Mouse (Mus musculus): ENCODE data around the gene Agbl4. TPM values are rescaled to one million over a fixed set of nuclear protein-coding genes. Genes with fewer than 3 reads are reported as not detected.

Gene Agbl4
- polyA plus RNA-seq, 1 experiment: 2.4 TPM

GRCm38 (mm10) chr4:111645117-111645830 lies 1247.8 kb downstream of the Agbl4 start:
- no peak for TF ChIP-seq CTCF (IDR thresholded peaks at IDR 0.05; ENCODE audit: borderline replicate concordance, extremely low read depth, insufficient read depth, insufficient read length)
- TF ChIP-seq POLR2A (IDR thresholded peaks at IDR 0.05; ENCODE audit: borderline replicate concordance, extremely low read depth, insufficient read depth, insufficient read length, poor library complexity, severe bottlenecking): no peak
- DNase-seq (ENCODE audit: low read depth): peak; percentile 80

- peak; percentile 76 for DNase-seq (ENCODE audit: low read depth)
- TF ChIP-seq CTCF (IDR thresholded peaks at IDR 0.05; ENCODE audit: borderline replicate concordance, extremely low read depth, insufficient read depth, insufficient read length) (peak; percentile 72; the same call in 1 of the 2 replicates), POLR2A (IDR thresholded peaks at IDR 0.05; ENCODE audit: borderline replicate concordance, extremely low read depth, insufficient read depth, insufficient read length, poor library complexity, severe bottlenecking) (no peak)
These were observed 1248.3 kb downstream of the Agbl4 start for GRCm38 (mm10) chr4:111645831-111646166.

GRCm38 (mm10) chr4:111653451-111653850 lies 1256.0 kb downstream of the Agbl4 start:
- no peak for TF ChIP-seq POLR2A (IDR thresholded peaks at IDR 0.05; ENCODE audit: borderline replicate concordance, extremely low read depth, insufficient read depth, insufficient read length, poor library complexity, severe bottlenecking)
- no peak for TF ChIP-seq CTCF (IDR thresholded peaks at IDR 0.05; ENCODE audit: borderline replicate concordance, extremely low read depth, insufficient read depth, insufficient read length)
- DNase-seq (ENCODE audit: low read depth): no peak

GRCm38 (mm10) chr4:111663730-111664129 lies 1266.3 kb downstream of the Agbl4 start:
- no peak for TF ChIP-seq POLR2A (IDR thresholded peaks at IDR 0.05; ENCODE audit: borderline replicate concordance, extremely low read depth, insufficient read depth, insufficient read length, poor library complexity, severe bottlenecking)
- no peak for TF ChIP-seq CTCF (IDR thresholded peaks at IDR 0.05; ENCODE audit: borderline replicate concordance, extremely low read depth, insufficient read depth, insufficient read length)
- DNase-seq (ENCODE audit: low read depth): peak; percentile 88

- TF ChIP-seq CTCF (IDR thresholded peaks at IDR 0.05; ENCODE audit: borderline replicate concordance, extremely low read depth, insufficient read depth, insufficient read length) (no peak), POLR2A (IDR thresholded peaks at IDR 0.05; ENCODE audit: borderline replicate concordance, extremely low read depth, insufficient read depth, insufficient read length, poor library complexity, severe bottlenecking) (no peak)
These were observed 1266.7 kb downstream of the Agbl4 start for GRCm38 (mm10) chr4:111664146-111664545.

GRCm38 (mm10) chr4:111666713-111667112 lies 1269.3 kb downstream of the Agbl4 start:
- TF ChIP-seq POLR2A (IDR thresholded peaks at IDR 0.05; ENCODE audit: borderline replicate concordance, extremely low read depth, insufficient read depth, insufficient read length, poor library complexity, severe bottlenecking) (no peak), CTCF (IDR thresholded peaks at IDR 0.05; ENCODE audit: borderline replicate concordance, extremely low read depth, insufficient read depth, insufficient read length) (no peak)
- DNase-seq (ENCODE audit: low read depth): no peak

More at GRCm38 (mm10) chr4:111664146-111664545, 1266.7 kb downstream of the Agbl4 start:
- peak; percentile 83 for DNase-seq (ENCODE audit: low read depth)

GRCm38 (mm10) chr4:111669369-111669768 lies 1271.9 kb downstream of the Agbl4 start:
- TF ChIP-seq CTCF (IDR thresholded peaks at IDR 0.05; ENCODE audit: borderline replicate concordance, extremely low read depth, insufficient read depth, insufficient read length): no peak
- no peak for TF ChIP-seq POLR2A (IDR thresholded peaks at IDR 0.05; ENCODE audit: borderline replicate concordance, extremely low read depth, insufficient read depth, insufficient read length, poor library complexity, severe bottlenecking)
- no peak for DNase-seq (ENCODE audit: low read depth)

GRCm38 (mm10) chr4:111670566-111671421 lies 1273.3 kb downstream of the Agbl4 start:
- TF ChIP-seq CTCF (IDR thresholded peaks at IDR 0.05; ENCODE audit: borderline replicate concordance, extremely low read depth, insufficient read depth, insufficient read length) (no peak), POLR2A (IDR thresholded peaks at IDR 0.05; ENCODE audit: borderline replicate concordance, extremely low read depth, insufficient read depth, insufficient read length, poor library complexity, severe bottlenecking) (no peak)
- DNase-seq (ENCODE audit: low read depth): peak; percentile 58

GRCm38 (mm10) chr4:111671440-111671839 lies 1274.0 kb downstream of the Agbl4 start:
- DNase-seq (ENCODE audit: low read depth): no peak
- TF ChIP-seq POLR2A (IDR thresholded peaks at IDR 0.05; ENCODE audit: borderline replicate concordance, extremely low read depth, insufficient read depth, insufficient read length, poor library complexity, severe bottlenecking): no peak
- TF ChIP-seq CTCF (IDR thresholded peaks at IDR 0.05; ENCODE audit: borderline replicate concordance, extremely low read depth, insufficient read depth, insufficient read length): no peak

- no peak for DNase-seq (ENCODE audit: low read depth)
- TF ChIP-seq POLR2A (IDR thresholded peaks at IDR 0.05; ENCODE audit: borderline replicate concordance, extremely low read depth, insufficient read depth, insufficient read length, poor library complexity, severe bottlenecking) (no peak), CTCF (IDR thresholded peaks at IDR 0.05; ENCODE audit: borderline replicate concordance, extremely low read depth, insufficient read depth, insufficient read length) (no peak)
These were observed 1276.4 kb downstream of the Agbl4 start for GRCm38 (mm10) chr4:111673904-111674303.

GRCm38 (mm10) chr4:111681926-111682325 lies 1284.5 kb downstream of the Agbl4 start:
- TF ChIP-seq POLR2A (IDR thresholded peaks at IDR 0.05; ENCODE audit: borderline replicate concordance, extremely low read depth, insufficient read depth, insufficient read length, poor library complexity, severe bottlenecking) (no peak), CTCF (IDR thresholded peaks at IDR 0.05; ENCODE audit: borderline replicate concordance, extremely low read depth, insufficient read depth, insufficient read length) (no peak)
- DNase-seq (ENCODE audit: low read depth): peak; percentile 46
